Mouse (Mus musculus): ENCODE results near the gene Pde10a. TPM values are rescaled to one million over a fixed set of nuclear protein-coding genes. Genes with fewer than 3 reads are reported as not detected.

Pde10a gene
- polyA plus RNA-seq, 1 experiment from 2014 or later = 3.3 TPM

DNA sequence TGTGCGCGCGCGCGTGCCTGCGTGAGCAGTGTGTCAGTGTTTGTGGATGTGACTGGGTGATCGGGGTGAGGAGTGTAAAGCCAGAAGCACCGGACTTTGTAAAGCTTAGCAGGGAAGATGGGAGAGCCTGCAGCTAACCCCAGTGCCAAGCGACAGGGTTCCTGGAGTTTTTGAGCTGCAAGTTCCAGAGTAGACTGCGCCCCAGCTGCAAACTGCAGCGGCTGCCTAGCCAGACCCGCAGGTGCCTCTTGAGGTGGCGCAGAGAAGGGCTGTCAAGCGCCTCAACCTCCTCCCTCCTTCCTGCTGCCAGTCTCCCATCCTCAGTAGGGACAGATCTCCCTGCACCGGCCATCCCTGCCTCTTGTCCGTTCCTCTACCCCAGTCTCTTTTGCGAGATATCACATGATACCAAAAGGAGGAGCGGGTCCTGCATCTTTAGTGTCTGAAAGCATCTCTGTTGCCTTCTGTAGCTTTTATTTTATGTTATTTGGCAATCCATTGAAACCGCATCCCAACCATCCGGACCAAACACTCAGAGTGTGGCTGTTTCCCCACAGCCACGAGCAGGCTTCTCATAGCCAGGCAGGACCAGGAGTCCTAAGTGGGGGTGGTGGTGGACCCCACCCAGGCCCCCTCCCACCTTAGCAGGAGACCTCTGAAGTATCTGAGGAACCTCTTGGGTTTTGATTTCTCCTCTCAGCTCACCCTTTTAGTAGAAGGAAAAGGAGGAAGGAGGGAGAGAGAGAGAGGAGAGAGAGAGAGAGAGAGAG, 984 bp downstream of the Pde10a start:
- DNase-seq (ENCODE audit: low spot score) = no peak

DNA sequence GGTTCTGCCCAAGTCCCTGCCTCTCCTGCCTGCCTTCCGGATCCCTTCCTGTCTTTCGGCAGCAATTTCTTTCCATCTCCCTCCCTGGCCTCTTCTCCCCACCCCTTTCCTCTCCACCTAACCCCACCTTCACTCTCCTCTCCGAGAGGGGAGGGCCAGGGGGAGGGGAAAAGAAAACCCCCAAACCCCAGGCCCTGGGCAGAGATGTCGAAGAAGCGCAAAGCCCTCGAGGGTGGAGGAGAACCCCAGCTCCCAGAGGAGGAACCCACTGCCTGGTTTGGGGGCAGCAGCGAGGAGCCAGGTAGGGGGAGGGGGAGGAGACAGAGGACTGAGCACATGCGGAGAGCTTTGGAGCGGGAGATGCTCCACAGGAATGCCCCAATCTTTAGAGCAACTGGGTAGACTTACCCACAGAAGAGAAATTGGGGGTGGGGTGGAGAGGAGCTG, 1.7 kb downstream of the Pde10a start:
- no peak for DNase-seq (ENCODE audit: low spot score)

DNA sequence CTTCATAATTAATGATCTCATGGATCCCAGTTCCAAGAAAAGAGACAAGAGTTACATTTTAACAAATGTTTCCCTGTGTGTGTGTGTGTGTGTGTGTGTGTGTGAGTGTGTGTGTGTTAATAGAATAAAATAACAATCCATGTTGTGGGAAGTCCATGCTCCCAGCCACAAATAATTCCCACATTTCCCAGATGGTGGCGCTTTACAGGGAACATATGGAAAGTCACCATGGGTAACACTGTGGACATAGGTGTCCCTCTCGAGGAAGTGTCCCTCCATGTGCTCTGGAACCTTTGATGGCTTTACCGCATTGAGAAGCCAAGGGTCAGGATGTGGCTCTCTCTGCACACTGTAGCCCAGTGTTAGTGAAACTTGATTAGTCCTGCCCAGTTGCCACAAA, 3.5 kb downstream of the Pde10a start:
- no peak for DNase-seq (ENCODE audit: low spot score)

DNA sequence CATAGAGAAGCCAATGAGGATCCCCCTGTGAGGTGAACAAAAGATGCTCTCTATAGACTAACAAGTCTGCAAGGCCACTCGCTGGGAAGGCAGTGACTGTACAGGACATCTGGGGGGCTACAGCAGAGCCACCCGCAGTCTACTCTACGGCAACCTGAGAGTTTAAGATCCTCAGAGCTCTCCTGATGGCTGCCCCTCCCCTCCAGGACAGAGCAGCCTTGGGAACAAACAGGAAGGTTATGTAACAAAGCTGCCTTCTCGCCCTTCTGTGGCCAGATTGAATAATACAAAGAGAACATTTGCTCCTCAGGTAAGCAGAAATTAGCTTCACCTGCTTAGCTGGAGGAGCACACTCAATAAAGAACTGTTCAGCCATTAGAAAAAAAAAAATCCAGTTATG, 7.4 kb downstream of the Pde10a start:
- DNase-seq (ENCODE audit: low spot score) = no peak

DNA sequence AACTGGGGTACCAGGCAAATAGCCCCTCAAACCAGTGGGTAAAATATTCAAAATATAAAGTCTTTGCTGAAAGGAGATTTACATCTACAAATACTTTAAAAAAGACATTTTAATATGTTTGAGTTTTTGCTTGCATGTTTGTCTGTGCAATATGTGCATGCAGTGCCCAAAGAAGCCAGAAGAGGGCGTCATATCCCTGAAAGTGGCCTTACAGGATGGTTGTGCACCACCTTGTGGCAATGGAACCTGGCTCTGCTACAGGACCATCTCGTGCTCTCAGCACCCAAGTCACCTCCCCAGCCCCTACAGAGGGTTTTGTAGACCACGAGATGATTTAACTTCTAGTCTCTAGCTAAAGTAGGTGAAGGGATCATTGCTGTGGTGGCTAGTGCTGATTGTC, 8.7 kb downstream of the Pde10a start:
- DNase-seq (ENCODE audit: low spot score) = peak; percentile 42

DNA sequence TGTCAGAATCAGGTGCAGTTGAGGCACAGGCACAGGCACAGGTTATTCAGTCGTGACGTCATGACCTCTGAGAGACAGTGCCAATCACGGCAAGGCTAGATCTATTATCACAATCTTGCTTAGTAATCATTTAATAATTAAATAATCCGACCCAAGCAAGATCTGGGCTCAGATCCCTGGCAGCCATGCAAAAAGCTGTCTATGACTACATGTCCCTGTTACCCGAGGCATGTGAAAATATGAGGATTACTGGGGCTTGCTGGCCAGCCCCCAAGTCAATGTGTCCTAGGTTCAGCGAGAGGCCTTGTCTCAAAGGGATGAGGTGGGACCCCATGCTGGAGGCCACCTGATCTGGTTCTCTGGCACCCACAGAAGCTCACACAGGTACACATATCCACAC, 11.3 kb downstream of the Pde10a start:
- DNase-seq (ENCODE audit: low spot score) = no peak

DNA sequence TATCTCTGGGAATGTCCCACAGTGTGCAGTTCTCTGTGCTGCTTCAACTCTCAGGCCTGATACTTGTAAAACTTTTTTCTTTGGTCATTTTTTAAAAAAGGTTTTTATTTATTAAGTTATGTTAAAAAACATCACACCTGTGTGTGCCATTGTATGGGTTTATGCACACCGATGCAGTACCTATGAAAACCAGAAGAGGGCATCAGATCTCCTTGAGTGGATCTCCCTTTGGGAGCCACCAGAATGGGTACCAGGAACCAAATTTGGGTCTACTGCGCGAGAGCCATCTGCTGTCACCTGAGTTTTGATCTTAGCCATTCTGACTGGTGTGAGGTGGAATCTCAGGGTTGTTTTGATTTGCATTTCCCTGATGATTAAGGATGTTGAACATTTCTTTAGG, 12.9 kb downstream of the Pde10a start:
- peak; percentile 64 for DNase-seq (ENCODE audit: low spot score)

DNA sequence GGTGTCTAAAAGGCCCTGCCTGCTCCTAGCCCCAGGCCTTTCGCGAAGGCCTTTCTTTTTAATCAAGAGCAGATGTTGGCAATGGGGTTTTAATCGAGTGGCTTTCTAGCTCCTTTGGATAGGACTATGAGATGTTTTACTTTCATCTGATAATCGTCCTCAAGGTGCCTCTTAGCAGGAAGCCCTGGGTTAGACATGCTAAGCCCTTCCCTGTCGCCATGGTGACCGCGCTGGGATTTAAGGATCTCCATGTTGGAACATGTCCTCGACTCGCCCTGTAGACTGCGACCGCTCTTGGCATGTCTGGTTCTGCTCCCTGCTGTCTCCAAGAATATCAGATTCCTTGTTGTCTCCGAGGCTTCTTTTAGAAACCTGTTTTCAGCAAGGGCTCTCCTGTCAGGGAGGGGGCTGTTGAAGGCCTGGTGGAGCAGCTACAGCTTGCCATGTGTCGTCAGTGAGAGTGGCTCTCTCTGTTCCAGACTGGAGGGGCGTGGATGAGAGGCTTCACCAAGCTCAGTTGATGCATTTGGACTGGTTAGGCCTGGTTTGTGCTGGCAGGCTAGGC, 16.9 kb downstream of the Pde10a start:
- DNase-seq (ENCODE audit: low spot score) = no peak

DNA sequence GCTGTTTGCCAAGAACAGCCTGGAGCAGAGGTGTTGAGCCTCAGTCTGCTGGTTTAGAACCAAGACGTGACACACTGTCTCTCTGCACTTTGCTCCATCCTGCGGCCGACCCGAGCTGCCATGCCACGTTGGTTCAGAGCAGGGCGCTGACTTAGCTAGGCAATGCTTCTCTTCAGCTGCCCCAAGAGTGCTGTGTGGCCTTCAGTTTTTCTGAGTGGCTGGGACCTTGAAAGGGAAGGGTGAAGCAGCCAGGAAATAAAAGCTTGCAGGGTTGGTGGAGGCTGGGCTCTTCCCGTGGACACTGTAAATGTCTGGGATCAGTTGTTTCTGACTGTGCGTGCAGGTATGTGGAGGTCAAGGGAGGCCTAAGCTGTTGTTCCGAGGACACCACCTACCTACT, 21.2 kb downstream of the Pde10a start:
- no peak for DNase-seq (ENCODE audit: low spot score)

DNA sequence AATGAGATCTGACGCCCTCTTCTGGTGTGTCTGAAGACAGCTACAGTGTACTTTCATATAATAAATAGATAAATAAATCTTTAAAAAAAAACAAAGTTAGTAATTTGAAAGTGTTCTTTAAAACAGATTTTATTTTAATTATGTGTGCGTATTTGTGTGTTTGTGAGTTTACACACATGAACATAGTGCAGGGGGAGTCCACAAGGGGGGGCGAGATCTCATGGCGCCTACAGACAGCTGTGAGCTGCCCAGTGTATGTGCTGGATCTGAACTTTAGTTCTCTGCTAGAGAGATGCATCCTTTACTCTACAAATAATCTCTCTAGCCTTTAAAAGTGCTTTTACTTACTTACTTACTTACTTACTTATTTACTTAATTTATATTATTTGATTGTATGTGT, 23.6 kb downstream of the Pde10a start:
- DNase-seq (ENCODE audit: low spot score) = no peak

DNA sequence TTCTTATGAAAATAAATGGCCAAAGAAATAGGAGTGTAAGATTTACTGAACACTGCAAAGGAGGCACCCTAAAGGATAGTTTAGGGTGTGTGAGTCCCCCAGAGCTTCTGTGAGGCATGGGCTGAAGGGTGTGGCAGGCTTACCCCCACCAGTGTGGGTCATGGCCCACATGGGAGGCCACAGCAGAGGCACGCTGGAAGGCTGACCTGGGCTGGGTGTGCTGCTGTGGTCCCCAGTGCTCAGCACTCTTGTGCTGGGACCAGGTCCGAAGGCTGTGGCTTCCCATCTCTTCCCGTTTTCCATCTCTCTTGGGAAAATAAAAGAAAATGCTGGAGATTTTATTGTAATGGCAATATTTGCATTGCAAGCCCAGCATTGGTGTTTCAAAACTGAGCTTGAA, 26.5 kb downstream of the Pde10a start:
- no peak for DNase-seq (ENCODE audit: low spot score)

DNA sequence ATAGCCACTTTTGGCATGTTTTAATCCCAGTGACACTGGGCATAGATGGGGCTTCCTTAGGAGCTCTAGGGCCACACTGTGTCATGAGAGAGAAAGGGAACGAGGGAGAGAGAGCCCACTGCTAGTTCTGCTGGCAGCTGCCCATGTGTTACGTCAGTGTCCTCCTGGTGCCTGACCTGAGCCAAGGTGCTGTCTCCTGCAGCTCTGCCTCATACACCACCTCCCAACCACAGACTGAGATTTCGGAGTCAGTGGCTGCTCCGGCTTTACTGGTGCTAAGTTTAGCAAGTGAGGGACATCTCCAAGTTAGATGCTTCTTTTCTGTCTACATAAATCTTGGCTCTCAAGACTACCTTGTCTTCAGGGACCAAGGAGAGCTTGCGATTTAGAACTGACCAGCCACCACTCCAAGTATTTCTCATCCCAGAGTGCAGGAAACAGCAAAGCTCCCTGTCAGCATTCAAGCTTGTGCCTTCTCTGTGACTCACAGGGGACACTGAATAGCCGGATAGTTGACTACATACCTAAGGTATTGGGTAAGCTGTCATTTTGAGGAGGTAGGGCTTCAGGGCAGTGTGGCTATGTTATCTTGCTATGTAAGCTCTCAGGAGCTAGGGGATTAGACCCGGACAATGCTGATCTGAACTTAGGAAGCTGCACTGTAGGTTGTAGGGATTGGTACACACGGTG, 27.3 kb downstream of the Pde10a start:
- no peak for DNase-seq (ENCODE audit: low spot score)

DNA sequence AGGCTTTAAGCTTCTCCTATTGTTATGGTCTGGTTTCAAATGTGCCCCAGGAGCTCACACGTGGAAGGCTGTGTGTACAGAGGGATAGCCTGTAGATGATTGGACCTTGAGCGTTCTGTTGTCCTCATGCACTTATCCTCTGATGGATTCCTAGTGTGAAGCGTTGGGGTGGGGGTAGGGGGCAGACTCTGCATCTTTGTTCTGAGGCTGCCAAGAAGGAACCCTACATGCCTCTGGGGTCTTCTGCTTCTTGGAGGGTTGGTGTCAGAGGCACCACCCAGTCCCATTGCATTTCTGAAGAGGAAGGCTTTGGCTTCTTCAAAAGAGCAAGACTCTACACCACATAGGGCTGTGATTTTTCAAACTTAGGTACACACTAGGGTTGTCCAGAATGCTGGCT, 28.4 kb downstream of the Pde10a start:
- no peak for DNase-seq (ENCODE audit: low spot score)

DNA sequence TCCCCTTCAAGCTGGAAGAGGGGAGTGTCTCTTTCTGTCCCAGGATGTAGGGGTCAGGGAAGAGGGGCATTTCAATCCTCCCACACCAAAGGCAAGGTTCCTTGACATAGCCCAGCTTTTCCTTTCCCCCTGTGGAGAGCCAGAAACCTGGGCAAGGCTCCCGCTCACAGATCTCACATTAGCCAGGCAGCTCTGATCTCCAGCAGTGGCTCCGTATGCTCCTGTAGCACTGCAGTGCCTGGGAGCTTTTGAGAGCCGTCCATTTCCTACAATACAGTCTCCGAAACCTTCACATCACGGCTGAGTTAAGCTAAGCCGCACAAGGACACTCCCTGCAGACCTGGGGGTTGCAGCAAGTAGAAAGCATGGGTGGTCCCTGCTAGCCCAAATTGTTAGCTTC, 29.0 kb downstream of the Pde10a start:
- no peak for DNase-seq (ENCODE audit: low spot score)

DNA sequence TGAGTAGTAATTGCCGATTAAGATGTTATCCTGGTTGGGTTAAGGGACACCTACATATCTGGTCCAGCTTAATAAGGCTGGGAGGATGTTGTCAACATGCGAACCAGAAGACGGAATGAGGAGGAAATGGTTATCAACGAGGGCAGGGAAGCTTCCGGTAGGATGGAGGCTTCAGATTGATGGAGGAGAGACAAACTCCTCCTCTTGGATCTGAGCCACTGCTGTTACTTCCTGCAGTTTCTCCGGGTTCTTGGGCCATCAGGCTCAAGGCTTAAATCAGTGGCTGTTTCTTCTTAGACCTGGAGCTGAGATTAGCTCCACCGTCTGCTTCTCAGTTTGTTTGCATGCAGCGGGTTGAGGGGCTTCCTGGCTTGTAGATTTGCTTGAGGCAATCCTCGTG, 30.6 kb downstream of the Pde10a start:
- no peak for DNase-seq (ENCODE audit: low spot score)

DNA sequence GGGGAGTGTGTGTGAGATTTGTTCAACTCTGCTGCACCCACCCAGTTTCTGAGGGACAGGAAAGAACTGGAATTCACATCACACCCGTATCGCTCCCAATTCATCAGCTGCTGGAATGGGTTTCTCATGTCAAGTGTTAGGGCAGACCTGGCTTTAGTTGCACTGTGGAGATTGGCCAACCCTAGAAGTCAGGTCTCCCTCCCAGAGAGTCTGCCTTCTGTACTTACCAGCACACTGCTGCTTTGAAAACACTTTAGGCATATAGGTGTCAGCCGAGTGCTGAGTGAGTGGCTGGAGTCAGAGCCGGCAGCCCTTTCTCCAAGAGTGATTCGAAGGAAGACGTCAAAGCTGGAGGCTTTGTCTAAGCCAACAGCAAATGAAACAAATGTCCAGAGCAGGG, 31.1 kb downstream of the Pde10a start:
- no peak for DNase-seq (ENCODE audit: low spot score)

DNA sequence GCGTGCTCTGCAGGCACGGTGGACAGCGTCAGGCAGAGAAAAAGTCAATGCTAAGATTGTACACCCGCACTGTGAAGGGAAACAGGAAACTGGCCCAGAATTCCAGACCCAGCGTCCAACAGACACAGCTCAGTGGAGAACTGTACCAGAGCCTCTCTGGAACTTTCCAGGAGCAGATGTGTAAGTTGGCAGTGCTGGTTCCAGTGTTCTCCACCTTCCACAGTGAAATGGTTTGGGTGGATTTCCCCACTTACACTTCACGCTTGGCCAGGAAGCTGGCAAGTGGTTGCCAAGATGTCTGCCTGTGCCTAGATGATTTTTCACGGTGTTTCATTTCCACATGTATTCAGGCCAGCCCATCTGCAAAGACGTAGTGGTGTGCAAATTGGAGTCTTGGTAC, 32.8 kb downstream of the Pde10a start:
- DNase-seq (ENCODE audit: low spot score) = no peak

DNA sequence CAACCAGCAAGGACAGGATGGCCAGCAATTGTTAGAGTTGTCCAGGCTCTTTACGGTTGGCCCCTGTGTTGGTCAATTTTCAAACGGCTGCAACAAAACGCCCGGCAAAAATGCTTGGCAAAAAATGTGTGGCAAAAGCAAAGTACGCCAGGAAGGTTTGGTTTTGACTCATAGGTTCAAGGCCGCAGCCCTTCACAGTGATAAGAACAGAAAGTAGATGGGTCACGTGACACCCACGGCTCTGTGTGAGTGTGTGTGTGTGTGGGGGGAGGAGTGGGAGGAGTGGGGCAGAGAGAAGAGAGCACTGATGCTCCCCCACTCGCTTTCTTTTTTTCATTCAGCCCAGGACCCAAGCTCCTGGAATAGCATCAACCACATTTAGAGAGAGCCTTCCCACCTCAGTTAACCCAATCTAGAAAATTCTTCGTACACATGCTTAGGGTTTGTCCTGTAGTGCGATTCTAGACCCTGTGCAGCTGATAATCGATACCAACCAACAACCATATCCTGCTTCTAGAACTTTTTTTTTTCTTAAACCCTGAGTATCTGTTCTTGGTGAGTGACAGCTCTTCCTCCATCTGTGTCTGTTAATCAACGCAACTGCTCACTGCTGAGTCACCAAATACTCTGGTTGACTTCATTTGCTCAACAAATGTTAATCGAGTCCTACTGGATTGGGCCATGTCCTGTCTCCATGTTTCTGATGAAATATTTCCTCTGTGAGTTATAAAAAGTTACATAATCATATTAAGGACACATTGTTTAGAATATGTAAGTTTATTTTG, 37.1 kb downstream of the Pde10a start:
- peak; percentile 67 for DNase-seq (ENCODE audit: low spot score)

DNA sequence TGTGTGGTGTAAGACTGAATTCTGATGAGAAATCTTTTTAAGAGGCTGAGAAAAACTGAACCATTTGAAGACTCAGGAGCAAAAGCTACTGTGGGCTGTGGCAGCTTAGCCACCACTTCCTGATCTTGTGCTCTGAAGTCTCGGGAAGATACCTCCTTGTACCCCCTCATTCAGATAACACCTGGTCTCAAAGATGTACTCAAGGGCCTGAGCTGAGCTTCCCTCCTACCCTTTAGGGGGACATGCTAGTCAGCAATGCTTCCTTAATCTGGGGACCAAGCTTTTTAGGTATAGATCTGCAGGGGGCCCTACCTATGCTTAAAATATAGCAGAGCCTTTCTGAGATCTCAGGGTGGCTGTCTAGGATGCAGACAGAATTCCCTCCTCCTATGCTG, 37.7 kb downstream of the Pde10a start:
- DNase-seq (ENCODE audit: low spot score) = peak; percentile 83

DNA sequence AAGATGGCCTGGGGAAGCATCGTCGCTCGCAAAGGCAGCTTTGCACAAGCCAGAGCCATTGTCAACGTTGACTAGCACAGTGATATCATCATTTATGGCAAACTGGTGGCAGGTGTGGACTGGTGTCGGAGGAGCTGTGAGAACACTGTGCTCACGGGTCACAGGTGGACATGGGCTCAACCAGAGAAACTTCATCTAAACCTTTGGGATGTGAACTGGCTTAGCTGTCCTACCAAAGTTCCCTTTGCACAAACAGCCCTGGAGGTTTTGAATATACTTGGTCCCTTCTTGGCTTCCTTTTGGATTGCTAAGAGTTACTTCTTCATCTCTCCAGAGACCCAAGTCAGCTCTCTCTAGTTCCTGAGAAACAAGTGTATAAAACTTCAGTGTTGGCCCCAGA, 41.7 kb downstream of the Pde10a start, which contains the start of gene Gm17087:
TSS of gene Gm17087 (minus strand) at position 101 of the 400 bp plus-strand sequence.
- no peak for DNase-seq (ENCODE audit: low spot score)

DNA sequence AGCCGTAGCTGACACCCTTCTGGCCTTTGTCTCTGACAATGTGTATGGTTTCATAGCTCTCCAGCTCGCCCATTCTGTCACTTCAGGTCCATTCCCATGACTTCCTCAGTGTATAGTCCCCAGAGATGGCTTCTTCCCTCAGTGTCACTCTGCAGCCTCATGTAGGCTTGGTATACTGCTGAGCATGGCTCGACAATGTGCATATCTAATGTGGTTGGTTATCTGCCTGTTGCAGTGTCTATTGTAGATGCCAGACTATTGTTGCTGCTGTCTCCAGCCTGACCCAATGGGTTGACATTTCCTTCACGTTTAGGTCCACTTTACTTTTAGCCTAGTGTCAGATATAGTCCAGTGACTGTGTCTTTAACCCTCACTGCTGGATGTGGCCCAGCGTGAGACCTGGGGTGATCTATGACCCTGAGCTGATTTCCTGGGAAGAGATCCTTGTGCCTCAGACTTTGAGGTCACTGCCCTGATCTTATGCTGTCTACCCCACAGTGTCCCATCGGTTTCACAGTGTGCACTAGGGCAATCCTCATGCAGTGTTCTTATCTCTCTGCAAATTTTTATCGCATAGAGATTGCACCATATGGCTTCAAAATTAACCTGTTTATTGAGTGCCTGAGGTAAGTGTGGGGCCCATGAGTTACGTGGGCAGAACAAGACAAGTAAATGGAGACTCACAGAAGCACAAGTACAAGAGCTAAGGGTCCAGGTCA, 48.5 kb downstream of the Pde10a start:
- DNase-seq (ENCODE audit: low spot score) = no peak
